Mouse (Mus musculus): ENCODE data around the gene Rnf135.

GRCm38 (mm10) chr11:80181021-80181749, 2.5 kb upstream of the Rnf135 start:
- no peak for TF ChIP-seq POLR2A (IDR thresholded peaks at IDR 0.05; ENCODE audit: insufficient read depth, low read depth, low read length)
- TF ChIP-seq CTCF (IDR thresholded peaks at IDR 0.05; ENCODE audit: insufficient read depth, low read depth, low read length), result no peak
